Mouse (Mus musculus) embryonic facial prominence, embryonic 11.5 days (tissue): ENCODE data around the gene Gnb2. TPM values are rescaled to one million over a fixed set of nuclear protein-coding genes. Genes with fewer than 3 reads are reported as not detected.
A peak's percentile ranks its signal among the peaks of the same experiment; 100 is the strongest.

ENCODE experiments used
- ATAC-seq: fragments of 200-750 bp; cut with Nextera tagmentation; replicated peaks from 2 replicates; pipeline ENCODE4 v1.8.0; 2017; ENCODE audit warnings: low read depth; ENCODE audit not compliant: insufficient number of reproducible peaks, low FRiP score, low TSS enrichment
- DNase-seq: peaks from one replicate; pipeline ENCODE4 v3.0.0-alpha.2; 2015; ENCODE audit warnings: low spot score
- H3K27ac ChIP-seq: fragments of 300-500 bp; sonication (generic); replicated peaks from 2 replicates; pipeline ENCODE4 v1.5.1; 2014; ENCODE audit warnings: mild to moderate bottlenecking, low read depth, low read length, control low read depth
- H3K27me3 ChIP-seq: fragments of 300-500 bp; sonication (generic); 2 replicates; pipeline ENCODE4 v1.6.1; 2014; ENCODE audit warnings: mild to moderate bottlenecking, low read length, moderate library complexity, mixed read lengths; ENCODE audit not compliant: control insufficient read depth, insufficient read depth
- H3K36me3 ChIP-seq: fragments of 300-500 bp; sonication (generic); replicated peaks from 2 replicates; pipeline ENCODE4 v1.6.1; 2014; ENCODE audit warnings: low read depth, mild to moderate bottlenecking, low read length, moderate library complexity, mixed read lengths; ENCODE audit not compliant: control insufficient read depth, insufficient read depth
- H3K4me1 ChIP-seq: fragments of 300-500 bp; sonication (generic); 2 replicates; pipeline ENCODE4 v1.6.1; 2014; ENCODE audit warnings: low read length, mixed read lengths; ENCODE audit not compliant: control insufficient read depth, insufficient read depth
- H3K4me2 ChIP-seq: fragments of 300-500 bp; sonication (generic); 2 replicates; pipeline ENCODE4 v1.6.1; 2014; ENCODE audit warnings: low read depth, mild to moderate bottlenecking, control low read depth, low read length, moderate library complexity
- H3K4me3 ChIP-seq: fragments of 300-500 bp; sonication (generic); 2 replicates; pipeline ENCODE4 v1.5.1; 2014; ENCODE audit warnings: low read depth, low read length, control low read depth
- H3K9ac ChIP-seq: fragments of 300-500 bp; sonication (generic); replicated peaks from 2 replicates; pipeline ENCODE4 v1.6.1; 2014; ENCODE audit warnings: mild to moderate bottlenecking, control low read depth, low read length
- H3K9me3 ChIP-seq: fragments of 300-500 bp; sonication (generic); replicated peaks from 2 replicates; pipeline ENCODE4 v1.6.1; 2016; ENCODE audit warnings: mild to moderate bottlenecking, low read length, inconsistent platforms, mixed read lengths; ENCODE audit not compliant: control insufficient read depth
- WGBS: fragments of 180-500 bp; shearing (Covaris S2); extraction: QIAGEN DNeasy Blood & Tissue Kit; methylation state at CpG from one replicate; pipeline ENCODE4 v1.1.7; 2014; 5-methylcytosine and 5-hydroxymethylcytosine counted together
- microRNA-seq: library from miRNA; unstranded; fragments of <30 nt; microRNA quantifications from one replicate; pipeline ENCODE4, GENCODE M21; 2016; ENCODE audit warnings: borderline number of aligned reads
- polyA plus RNA-seq: library from polyadenylated mRNA; unstranded; fragments of >200 nt; fragmentation: Nextera tagmentation; extraction: Ambion mirVana; gene quantifications from 2 replicates; pipeline ENCODE4 v1.2.1, GENCODE M21; 2014

Gnb2 gene
- polyA plus RNA-seq, 1 experiment from 2014 or later: 367 TPM

- DNase-seq (no peak), ATAC-seq (no peak)
- H3K4me3 ChIP-seq: no peak overlapping the region
- H3K4me1 ChIP-seq: peaks cover 7% of the 10 kb centered on the region; the same call in 1 of the 2 replicates
- no peaks in the 10 kb centered on the region for H3K9me3 ChIP-seq
- H3K4me2 ChIP-seq: no peak overlapping the region
- no peaks in the 10 kb centered on the region; the same call in 1 of the 2 replicates for H3K27me3 ChIP-seq
- no peak overlapping the region for H3K27ac ChIP-seq
- no peak overlapping the region for H3K9ac ChIP-seq
- WGBS: 20% methylated on average over 8 of the region's 8 CpGs
- H3K36me3 ChIP-seq: no peaks in the 10 kb centered on the region
Observed at GRCm38 (mm10) chr5:137481897-137482296, 51.4 kb downstream of the Gnb2 start.

GRCm38 (mm10) chr5:137481138-137481537 is 52.2 kb downstream of the Gnb2 start:
- Histone ChIP-seq H3K9me3 (no peaks in the 10 kb centered on the region), H3K36me3 (no peaks in the 10 kb centered on the region), H3K27me3 (no peaks in the 10 kb centered on the region; the same call in 1 of the 2 replicates), H3K4me2 (no peak overlapping the region), H3K4me3 (no peak overlapping the region), H3K9ac (no peak overlapping the region), H3K27ac (no peak overlapping the region), H3K4me1 (peaks cover 7% of the 10 kb centered on the region; the same call in 1 of the 2 replicates)
- no peak for ATAC-seq
- peak; percentile 92 for DNase-seq

Small RNA genes lying within 50 kb of the gene (microRNA-seq; reads per million reads assigned to microRNA genes)
- gene Mir6418: not detected

Other genes with a start within 250 kb of the Gnb2 start
- gene Ache, start 246.0 kb downstream of the Gnb2 start, polyA plus RNA-seq: 3.5 and 6.3 TPM in 2 replicates
- 6.6 and 7.8 TPM in 2 replicates for gene Ufsp1, start 238.9 kb downstream of the Gnb2 start, polyA plus RNA-seq
- gene Srrt, start 225.8 kb downstream of the Gnb2 start, polyA plus RNA-seq: 136 and 148 TPM in 2 replicates
- 40.3 and 51.8 TPM in 2 replicates for gene Trip6, start 219.1 kb downstream of the Gnb2 start, polyA plus RNA-seq
- 3.0 and 4.2 TPM in 2 replicates for gene Slc12a9, start 199.9 kb downstream of the Gnb2 start, polyA plus RNA-seq
- 46.4 and 52.3 TPM in 2 replicates for gene Ephb4, start 183.4 kb downstream of the Gnb2 start, polyA plus RNA-seq
- gene Zan, start 56.4 kb downstream of the Gnb2 start, polyA plus RNA-seq: 0.04 and 0.06 TPM in 2 replicates
- gene Pop7, start 31.0 kb downstream of the Gnb2 start, polyA plus RNA-seq: 54.0 and 55.9 TPM in 2 replicates
- 8.5 and 8.7 TPM in 2 replicates for gene Gigyf1, start 15.0 kb downstream of the Gnb2 start, polyA plus RNA-seq
- 0.63 and 0.95 TPM in 2 replicates for gene Epo, start 268 bp downstream of the Gnb2 start, polyA plus RNA-seq
- gene Actl6b, start 20.0 kb upstream of the Gnb2 start, polyA plus RNA-seq: 6.5 and 9.3 TPM in 2 replicates
- gene Tfr2, start 36.3 kb upstream of the Gnb2 start, polyA plus RNA-seq: 0.91 and 1.1 TPM in 2 replicates
- gene Mospd3, start 67.5 kb upstream of the Gnb2 start, polyA plus RNA-seq: 17.4 and 19.4 TPM in 2 replicates
- gene Pcolce, start 80.3 kb upstream of the Gnb2 start, polyA plus RNA-seq: 133 and 142 TPM in 2 replicates
- gene Fbxo24, start 95.5 kb upstream of the Gnb2 start, polyA plus RNA-seq: 0.13 TPM in 1 of 2 replicates, not detected in the other
- 28.4 and 30.0 TPM in 2 replicates for gene Lrch4, start 95.6 kb upstream of the Gnb2 start, polyA plus RNA-seq
- gene Gm20605, start 95.7 kb upstream of the Gnb2 start, polyA plus RNA-seq: 3.7 and 4.8 TPM in 2 replicates
- gene Sap25, start 107.8 kb upstream of the Gnb2 start, polyA plus RNA-seq: 2.8 and 5.2 TPM in 2 replicates
- 0.10 and 0.53 TPM in 2 replicates for gene Irs3, start 112.2 kb upstream of the Gnb2 start, polyA plus RNA-seq
- 11.8 and 11.9 TPM in 2 replicates for gene Agfg2, start 151.2 kb upstream of the Gnb2 start, polyA plus RNA-seq
- gene Nyap1, start 208.1 kb upstream of the Gnb2 start, polyA plus RNA-seq: 1.6 and 2.5 TPM in 2 replicates
- gene Tsc22d4, start 212.2 kb upstream of the Gnb2 start, polyA plus RNA-seq: 76.1 and 78.8 TPM in 2 replicates
- gene Ppp1r35, start 245.3 kb upstream of the Gnb2 start, polyA plus RNA-seq: 57.6 and 65.1 TPM in 2 replicates